Mouse (Mus musculus) liver, postnatal 0 days (tissue): Measurements from ENCODE around the gene Gm9918.
A peak's percentile ranks its signal among the peaks of the same experiment; 100 is the strongest.

Experiments
- CTCF ChIP-seq: sonication (generic); IDR thresholded peaks from 2 replicates; pipeline ENCODE4 v1.5.1; 2016; ENCODE audit warnings: antibody characterized with exemption, low read depth
- EP300 ChIP-seq: IDR thresholded peaks from 2 replicates; pipeline ENCODE4 v1.6.1; 2016; ENCODE audit warnings: antibody characterized with exemption, low read depth, mild to moderate bottlenecking

- TF ChIP-seq CTCF (peak; percentile 36), EP300 (no peak)
Observed at GRCm38 (mm10) chr15:102273982-102274716, 3.8 kb downstream of the Gm9918 start.
